Mouse (Mus musculus): Measurements from ENCODE around the gene Adam11.

- no peak for TF ChIP-seq CTCF (IDR thresholded peaks at IDR 0.05; ENCODE audit: control insufficient read depth, insufficient read depth, insufficient read length)
- no peak for TF ChIP-seq CEBPB (IDR thresholded peaks at IDR 0.05; ENCODE audit: low read depth)
- TF ChIP-seq USF1 (IDR thresholded peaks at IDR 0.05; ENCODE audit: low read depth): no peak
- TF ChIP-seq MAX (IDR thresholded peaks at IDR 0.05): no peak
- no peak for TF ChIP-seq FOSL1 (IDR thresholded peaks at IDR 0.05; ENCODE audit: insufficient read depth, low read length, poor library complexity, severe bottlenecking)
- no peak for TF ChIP-seq MYOG (IDR thresholded peaks at IDR 0.05; ENCODE audit: control insufficient read depth, extremely low read depth, insufficient read length)
- TF ChIP-seq MYOD1 (IDR thresholded peaks at IDR 0.05; ENCODE audit: control insufficient read depth, insufficient read length, low read depth): no peak
Measured at GRCm38 (mm10) chr11:102758977-102759376, 2.3 kb upstream of the Adam11 start.

All from C2C12 (cell line).